In the genomic region with DNA sequence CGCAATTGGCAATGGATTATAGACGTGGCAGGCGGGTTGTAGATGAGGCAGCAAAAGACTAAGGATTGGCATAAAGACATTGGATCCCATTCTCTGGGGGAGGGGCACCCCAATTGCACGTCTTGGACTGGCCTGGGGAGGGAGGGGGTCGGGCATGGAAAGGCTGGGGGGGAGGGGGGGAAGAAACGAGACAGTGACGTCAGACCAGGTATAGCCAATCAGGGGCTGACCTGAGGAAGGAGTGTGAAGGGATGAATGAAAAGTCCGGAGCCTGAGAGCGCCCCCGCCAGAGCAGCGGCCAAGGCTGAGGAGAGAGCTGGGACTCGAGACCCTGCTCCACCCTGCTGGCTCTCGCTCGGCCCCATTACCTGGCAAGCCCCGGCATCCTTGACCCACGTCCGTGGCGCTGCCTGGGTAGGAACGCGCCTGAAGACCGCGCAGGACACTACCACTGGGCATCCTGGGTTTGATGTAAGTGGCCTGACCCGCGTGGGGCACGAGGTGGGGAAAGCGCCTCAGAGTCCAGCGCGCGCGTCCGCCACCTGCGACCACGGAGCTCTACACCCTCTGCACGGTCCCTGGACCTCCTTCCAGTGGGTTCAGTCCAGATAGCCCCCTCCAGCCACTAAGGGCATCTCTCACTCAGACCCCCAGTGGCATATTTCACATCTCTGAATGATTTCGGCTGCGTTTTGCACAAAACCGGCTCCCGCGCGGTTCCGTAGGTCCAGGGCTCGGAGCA, we compare ENCODE assay signal across 9 mouse cellular contexts. TPM values are rescaled to one million over a fixed set of nuclear protein-coding genes. Genes with fewer than 3 reads are reported as not detected.
DNase-seq lines count a peak whose midpoint lies in the region; ATAC-seq lines count a peak whose summit lies in the region.
"Had no signal": no experiment of that assay in that cellular context is flagged by ENCODE, and none has a peak within 500 bp of the region (broad histone marks: within the 10 kb centered on the region; RNA-seq: fewer than 3 reads in every experiment).

No protein-coding gene starts in this region.

- no peak for ATAC-seq in lung, embryonic 16.5 days (ENCODE audit: low read depth)
- ATAC-seq in hindbrain, embryonic 15.5 days (ENCODE audit: low FRiP score, low read depth), result peak; percentile 92
- ATAC-seq in midbrain, embryonic 13.5 days, result peak; percentile 86

- H3K4me3 ChIP-seq in lung, embryonic 16.5 days (ENCODE audit: low read length), result peak overlapping the region; percentile 34
- H3K4me3 ChIP-seq in hindbrain, embryonic 15.5 days, result peak overlapping the region; percentile 53
- H3K4me3 ChIP-seq in midbrain, embryonic 13.5 days (replicated peaks), result peak overlapping the region; percentile 67

- H3K36me3 ChIP-seq in lung, embryonic 16.5 days (ENCODE audit: control insufficient read depth, insufficient read depth, low read length), result no peaks in the 10 kb centered on the region
- no peaks in the 10 kb centered on the region for H3K36me3 ChIP-seq in hindbrain, embryonic 15.5 days
- H3K36me3 ChIP-seq in midbrain, embryonic 13.5 days, result 0 out of 2 replicates have a peak, but pooled peaks cover 19% of the 10 kb centered on the region

- H3K9ac ChIP-seq in lung, embryonic 16.5 days (ENCODE audit: low read length), result no peak overlapping the region
- peak overlapping the region; percentile 64 for H3K9ac ChIP-seq in hindbrain, embryonic 15.5 days
- H3K9ac ChIP-seq in midbrain, embryonic 13.5 days (replicated peaks), result peak overlapping the region; percentile 96

- no peak overlapping the region for H3K27ac ChIP-seq in lung, embryonic 16.5 days (ENCODE audit: low read length)
- H3K27ac ChIP-seq in hindbrain, embryonic 15.5 days (replicated peaks), result peak overlapping the region; percentile 96
- peak overlapping the region; percentile 96 for H3K27ac ChIP-seq in midbrain, embryonic 13.5 days
- H3K27ac ChIP-seq: macrophage had no signal

- no peaks in the 10 kb centered on the region for H3K9me3 ChIP-seq in lung, embryonic 16.5 days (ENCODE audit: control insufficient read depth, low read length)
- no peaks in the 10 kb centered on the region for H3K9me3 ChIP-seq in hindbrain, embryonic 15.5 days
- H3K9me3 ChIP-seq in midbrain, embryonic 13.5 days, result no peaks in the 10 kb centered on the region

- H3K4me1 ChIP-seq in lung, embryonic 16.5 days (replicated peaks; ENCODE audit: control insufficient read depth, insufficient read depth, low read length), result peaks cover 7% of the 10 kb centered on the region
- peaks cover 55% of the 10 kb centered on the region for H3K4me1 ChIP-seq in hindbrain, embryonic 15.5 days (replicated peaks)
- peaks cover 88% of the 10 kb centered on the region for H3K4me1 ChIP-seq in midbrain, embryonic 13.5 days (replicated peaks)

- no peak overlapping the region for H3K4me2 ChIP-seq in lung, embryonic 16.5 days (ENCODE audit: low read depth, low read length)
- peak overlapping the region; percentile 91 for H3K4me2 ChIP-seq in hindbrain, embryonic 15.5 days
- peak overlapping the region; percentile 74 for H3K4me2 ChIP-seq in midbrain, embryonic 13.5 days (replicated peaks)

- no peak for DNase-seq in lung, postnatal 25 days (ENCODE audit: low spot score)
- DNase-seq in cerebellum, postnatal 25 days, result peak; percentile 87 to 90
- no peak for DNase-seq in ovary, postnatal 14 days (ENCODE audit: low spot score)
- DNase-seq in urinary bladder, adult 2 months (ENCODE audit: low spot score), result no peak
- DNase-seq in spleen, postnatal 10 days (ENCODE audit: low spot score in 2 of 2), result no peak

- 2% methylated on average over 41 of the region's 42 CpGs for WGBS in lung, embryonic 16.5 days
- 1% methylated on average over 42 of the region's 42 CpGs for WGBS in hindbrain, embryonic 15.5 days
- 4% methylated on average over 42 of the region's 42 CpGs for WGBS in midbrain, embryonic 13.5 days

- peaks cover 92% of the 10 kb centered on the region for H3K27me3 ChIP-seq in lung, embryonic 16.5 days (ENCODE audit: control insufficient read depth, insufficient read depth, low read depth, low read length)
- H3K27me3 ChIP-seq in hindbrain, embryonic 15.5 days, result no peaks in the 10 kb centered on the region
- H3K27me3 ChIP-seq in midbrain, embryonic 13.5 days, result peaks cover 93% of the 10 kb centered on the region

RNA-seq across cellular contexts. Expression of a gene that starts 40.1 kb away (rescaled TPM):
- polyA plus RNA-seq in lung, embryonic 16.5 days (2015; fragmentation: Nextera tagmentation; extraction: Ambion mirVana), result 0.69 and 1.0 TPM in 2 replicates
- polyA plus RNA-seq in hindbrain, embryonic 15.5 days (2015; fragmentation: Nextera tagmentation; extraction: Ambion mirVana), result 0.55 and 0.60 TPM in 2 replicates
- polyA plus RNA-seq in midbrain, embryonic 13.5 days (2015; fragmentation: Nextera tagmentation; extraction: Ambion mirVana), result 0.12 TPM in 1 of 2 replicates, not detected in the other
- 3.9 and 4.8 TPM in 2 replicates for polyA plus RNA-seq in urinary bladder, adult 2 months (2012; rRNA removed)
- polyA plus RNA-seq: macrophage had no signal

Comparison
In these comparisons a context has a peak if more than half of its experiments do, and no peak if none do; other contexts are left out.
1. DNase-seq: peak in cerebellum, postnatal 25 days (2 of 2); none in lung, postnatal 25 days (single experiment), ovary, postnatal 14 days (single experiment), urinary bladder, adult 2 months (single experiment) and spleen, postnatal 10 days (0 of 2).
2. Peak in every context shown above with its lines, with median percentiles within 50 percentile points of each other: H3K4me3 ChIP-seq.